Mouse (Mus musculus) liver, adult (tissue): ENCODE results near the gene Dynll1.

Experiments
- GATA4 ChIP-seq: IDR thresholded peaks from 2 replicates; pipeline ENCODE4 v1.6.1; 2014; ENCODE audit warnings: mild to moderate bottlenecking, low read length; ENCODE audit not compliant: insufficient replicate concordance

The Dynll1 gene

GRCm38 (mm10) chr5:115261880-115262279 is 38.9 kb downstream of the Dynll1 start:
- no peak for TF ChIP-seq GATA4

DNA sequence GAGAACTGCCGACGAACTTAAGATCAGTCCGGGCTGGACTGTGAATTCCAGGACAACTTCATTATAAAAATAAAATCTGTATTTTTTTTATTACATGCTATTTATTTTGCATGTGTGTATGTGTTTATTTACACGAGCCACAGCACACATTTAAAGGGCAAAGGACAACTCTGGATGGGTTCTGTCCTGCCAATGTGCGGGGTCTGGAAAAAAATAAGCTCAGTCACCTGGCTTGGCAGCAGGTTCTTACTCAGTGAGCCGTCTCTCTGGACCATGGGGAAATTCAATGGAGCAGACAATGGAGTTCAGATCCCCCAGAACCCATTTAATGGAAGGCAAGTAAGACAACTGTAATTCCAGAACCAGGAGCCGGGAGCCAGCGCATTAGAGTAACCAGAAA is 39.7 kb downstream of the Dynll1 start:
- TF ChIP-seq GATA4 = no peak

- TF ChIP-seq GATA4 = no peak
Observed at GRCm38 (mm10) chr5:115260356-115260755, 40.4 kb downstream of the Dynll1 start.

- no peak for TF ChIP-seq GATA4
Observed at GRCm38 (mm10) chr5:115256909-115257546, 43.8 kb downstream of the Dynll1 start.

- no peak for TF ChIP-seq GATA4
Observed at GRCm38 (mm10) chr5:115255472-115255871, 45.3 kb downstream of the Dynll1 start.
